Mouse (Mus musculus): ENCODE measurements at regions not wholly inside any gene's neighbourhood (a gene's known extent, or its start where the extent isn't known, plus 50 kb on each side); places are given as distances from the start of the nearest gene placed in this dataset.

- Histone ChIP-seq H3K36me3 (ENCODE audit: control insufficient read depth, insufficient read depth, low read length) (no peaks in the 10 kb centered on the region), H3K4me1 (ENCODE audit: control insufficient read depth, insufficient read depth, low read length) (no peaks in the 10 kb centered on the region), H3K27ac (no peak overlapping the region), H3K27me3 (ENCODE audit: control insufficient read depth, insufficient read depth, low read length) (no peaks in the 10 kb centered on the region), H3K79me2 (replicated peaks; ENCODE audit: control insufficient read depth, insufficient read depth, low read length) (no peaks in the 10 kb centered on the region), H3K9ac (ENCODE audit: low read depth, low read length) (no peak overlapping the region), H3K4me3 (no peak overlapping the region)
- DNase-seq: no peak
- WGBS: 67% methylated on average over 3 of the region's 3 CpGs
- TF ChIP-seq CTCF (IDR thresholded peaks at IDR 0.05) (no peak), EP300 (IDR thresholded peaks at IDR 0.05; ENCODE audit: insufficient read depth, low read depth, low read length) (no peak), POLR2A (IDR thresholded peaks at IDR 0.05; ENCODE audit: insufficient read depth, low read depth, low read length) (no peak)
- intact Hi-C loops (cut with DNase I): no loop called here
Measured at GRCm38 (mm10) chr10:122587541-122587940, 91.0 kb upstream of the Ppm1h start.

- Histone ChIP-seq H3K79me2 (replicated peaks; ENCODE audit: control insufficient read depth, insufficient read depth, low read length) (no peaks in the 10 kb centered on the region), H3K4me3 (no peak overlapping the region), H3K27me3 (ENCODE audit: control insufficient read depth, insufficient read depth, low read length) (no peaks in the 10 kb centered on the region), H3K9ac (ENCODE audit: low read depth, low read length) (no peak overlapping the region), H3K27ac (no peak overlapping the region), H3K4me1 (ENCODE audit: control insufficient read depth, insufficient read depth, low read length) (no peaks in the 10 kb centered on the region), H3K36me3 (ENCODE audit: control insufficient read depth, insufficient read depth, low read length) (no peaks in the 10 kb centered on the region)
- DNase-seq: no peak
- WGBS: 78% methylated on average over 2 of the region's 2 CpGs
- intact Hi-C loops (cut with DNase I): no loop called here
- TF ChIP-seq CTCF (IDR thresholded peaks at IDR 0.05) (no peak), POLR2A (IDR thresholded peaks at IDR 0.05; ENCODE audit: insufficient read depth, low read depth, low read length) (no peak), EP300 (IDR thresholded peaks at IDR 0.05; ENCODE audit: insufficient read depth, low read depth, low read length) (no peak)
Measured at GRCm38 (mm10) chr10:122599511-122599910, 79.1 kb upstream of the Ppm1h start.

- Histone ChIP-seq H3K79me2 (replicated peaks; ENCODE audit: control insufficient read depth, insufficient read depth, low read length) (no peaks in the 10 kb centered on the region), H3K27me3 (ENCODE audit: control insufficient read depth, insufficient read depth, low read length) (no peaks in the 10 kb centered on the region), H3K9ac (ENCODE audit: low read depth, low read length) (no peak overlapping the region), H3K27ac (no peak overlapping the region), H3K4me1 (ENCODE audit: control insufficient read depth, insufficient read depth, low read length) (no peaks in the 10 kb centered on the region), H3K4me3 (no peak overlapping the region), H3K36me3 (ENCODE audit: control insufficient read depth, insufficient read depth, low read length) (no peaks in the 10 kb centered on the region)
- intact Hi-C loops (cut with DNase I): no loop called here
- WGBS: 34% methylated on average over 6 of the region's 6 CpGs
- DNase-seq: no peak
- TF ChIP-seq POLR2A (IDR thresholded peaks at IDR 0.05; ENCODE audit: insufficient read depth, low read depth, low read length): no peak
- no peak for TF ChIP-seq CTCF (IDR thresholded peaks at IDR 0.05)
- no peak for TF ChIP-seq EP300 (IDR thresholded peaks at IDR 0.05; ENCODE audit: insufficient read depth, low read depth, low read length)
Measured at GRCm38 (mm10) chr10:122602394-122602793, 76.2 kb upstream of the Ppm1h start.

- H3K4me1 ChIP-seq (ENCODE audit: control insufficient read depth, insufficient read depth, low read length): no peaks in the 10 kb centered on the region
- 86% methylated on average over 1 of the region's 1 CpGs for WGBS
- no peaks in the 10 kb centered on the region for H3K27me3 ChIP-seq (ENCODE audit: control insufficient read depth, insufficient read depth, low read length)
- no peak for DNase-seq
- intact Hi-C loops (cut with DNase I): no loop called here
- no peaks in the 10 kb centered on the region for H3K79me2 ChIP-seq (replicated peaks; ENCODE audit: control insufficient read depth, insufficient read depth, low read length)
- no peaks in the 10 kb centered on the region for H3K36me3 ChIP-seq (ENCODE audit: control insufficient read depth, insufficient read depth, low read length)
- H3K27ac ChIP-seq: no peak overlapping the region
- no peak overlapping the region for H3K9ac ChIP-seq (ENCODE audit: low read depth, low read length)
- TF ChIP-seq CTCF (IDR thresholded peaks at IDR 0.05) (no peak), POLR2A (IDR thresholded peaks at IDR 0.05; ENCODE audit: insufficient read depth, low read depth, low read length) (no peak), EP300 (IDR thresholded peaks at IDR 0.05; ENCODE audit: insufficient read depth, low read depth, low read length) (no peak)
- no peak overlapping the region for H3K4me3 ChIP-seq
Measured at GRCm38 (mm10) chr10:122603960-122604359, 74.6 kb upstream of the Ppm1h start.

GRCm38 (mm10) chr10:122613281-122613680, 65.3 kb upstream of the Ppm1h start:
- intact Hi-C loops (cut with DNase I): no loop called here
- TF ChIP-seq POLR2A (IDR thresholded peaks at IDR 0.05; ENCODE audit: insufficient read depth, low read depth, low read length) (no peak), EP300 (IDR thresholded peaks at IDR 0.05; ENCODE audit: insufficient read depth, low read depth, low read length) (no peak), CTCF (IDR thresholded peaks at IDR 0.05) (no peak)

GRCm38 (mm10) chr10:122613891-122614290, 64.7 kb upstream of the Ppm1h start:
- intact Hi-C loops (cut with DNase I): no loop called here
- H3K27ac ChIP-seq: no peak overlapping the region

More at GRCm38 (mm10) chr10:122613281-122613680, 65.3 kb upstream of the Ppm1h start:
- Histone ChIP-seq H3K4me1 (ENCODE audit: control insufficient read depth, insufficient read depth, low read length) (no peaks in the 10 kb centered on the region), H3K36me3 (ENCODE audit: control insufficient read depth, insufficient read depth, low read length) (no peaks in the 10 kb centered on the region), H3K27ac (no peak overlapping the region), H3K79me2 (replicated peaks; ENCODE audit: control insufficient read depth, insufficient read depth, low read length) (no peaks in the 10 kb centered on the region), H3K4me3 (no peak overlapping the region), H3K9ac (ENCODE audit: low read depth, low read length) (no peak overlapping the region), H3K27me3 (ENCODE audit: control insufficient read depth, insufficient read depth, low read length) (no peaks in the 10 kb centered on the region)
- WGBS: 77% methylated on average over 2 of the region's 2 CpGs
- no peak for DNase-seq

More at GRCm38 (mm10) chr10:122613891-122614290, 64.7 kb upstream of the Ppm1h start:
- Histone ChIP-seq H3K4me3 (no peak overlapping the region), H3K27me3 (ENCODE audit: control insufficient read depth, insufficient read depth, low read length) (no peaks in the 10 kb centered on the region), H3K4me1 (ENCODE audit: control insufficient read depth, insufficient read depth, low read length) (no peaks in the 10 kb centered on the region), H3K9ac (ENCODE audit: low read depth, low read length) (no peak overlapping the region), H3K36me3 (ENCODE audit: control insufficient read depth, insufficient read depth, low read length) (no peaks in the 10 kb centered on the region), H3K79me2 (replicated peaks; ENCODE audit: control insufficient read depth, insufficient read depth, low read length) (no peaks in the 10 kb centered on the region)
- WGBS: 83% methylated on average over 2 of the region's 2 CpGs
- TF ChIP-seq EP300 (IDR thresholded peaks at IDR 0.05; ENCODE audit: insufficient read depth, low read depth, low read length) (no peak), POLR2A (IDR thresholded peaks at IDR 0.05; ENCODE audit: insufficient read depth, low read depth, low read length) (no peak), CTCF (IDR thresholded peaks at IDR 0.05) (no peak)
- DNase-seq: no peak

Data from heart, adult 2 months (tissue).